Mouse (Mus musculus) cerebellum, adult 2 months (tissue): ENCODE measurements around the gene Gm20604. TPM values are rescaled to one million over a fixed set of nuclear protein-coding genes. Genes with fewer than 3 reads are reported as not detected.

ENCODE experiments used
- DNase-seq, 2 experiments: peaks; one replicate each; pipeline ENCODE4 v3.0.0; 2021
- H3K27ac ChIP-seq: fragments of 200-500 bp; 2 replicates; pipeline ENCODE4 v1.5.1; 2012; ENCODE audit warnings: low read length, control low read depth, inconsistent platforms; ENCODE audit not compliant: insufficient read depth
- H3K27me3 ChIP-seq: fragments of 200-500 bp; 2 replicates; pipeline ENCODE4 v1.6.1; 2012; ENCODE audit warnings: inconsistent platforms, mild to moderate bottlenecking, low read length, moderate library complexity; ENCODE audit not compliant: control insufficient read depth, insufficient read depth
- H3K4me1 ChIP-seq: fragments of 200-500 bp; 2 replicates; pipeline ENCODE4 v1.6.1; 2011; ENCODE audit warnings: low read length; ENCODE audit not compliant: control insufficient read depth, insufficient read depth
- H3K4me3 ChIP-seq: fragments of 200-500 bp; replicated peaks from 2 replicates; pipeline ENCODE3; 2011; ENCODE audit warnings: mild to moderate bottlenecking, low read depth, low read length, control low read depth; ENCODE audit not compliant: insufficient read depth
- CTCF ChIP-seq: fragments of 200-500 bp; IDR thresholded peaks from 2 replicates; pipeline ENCODE4 v1.5.1; 2011; ENCODE audit warnings: low read depth, mild to moderate bottlenecking, control low read depth, low read length, moderate library complexity, borderline replicate concordance; ENCODE audit not compliant: insufficient read depth
- POLR2A ChIP-seq: fragments of 200-500 bp; IDR thresholded peaks from 2 replicates; pipeline ENCODE4 v1.6.1; 2011; ENCODE audit warnings: low read length, control low read depth, borderline replicate concordance; ENCODE audit not compliant: insufficient read depth
- WGBS: fragments of 180-500 bp; shearing (Covaris S2); methylation state at CpG from one replicate; pipeline ENCODE4 v1.1.7; 2018; 5-methylcytosine and 5-hydroxymethylcytosine counted together
- polyA plus RNA-seq: library from polyadenylated mRNA; depleted of rRNA; stranded (reverse); fragments of >200 nt; gene quantifications from 2 replicates; pipeline ENCODE4 v1.2.3, GENCODE M21; 2012

Gene Gm20604
- polyA plus RNA-seq, 1 experiment: 28.7 TPM

GRCm38 (mm10) chr12:102740285-102740684 lies 18.2 kb downstream of the Gm20604 start:
- H3K4me3 ChIP-seq: no peak overlapping the region
- no peaks in the 10 kb centered on the region; the same call in 1 of the 2 replicates for H3K4me1 ChIP-seq
- 60% methylated on average over 3 of the region's 3 CpGs for WGBS
- TF ChIP-seq POLR2A (no peak), CTCF (peak; percentile 34; the same call in 1 of the 2 replicates)
- no peak overlapping the region for H3K27ac ChIP-seq
- H3K27me3 ChIP-seq: no peaks in the 10 kb centered on the region
- peak; percentile 25 to 36 for DNase-seq

- Histone ChIP-seq H3K27me3 (no peaks in the 10 kb centered on the region), H3K4me3 (no peak overlapping the region), H3K4me1 (no peaks in the 10 kb centered on the region; the same call in 1 of the 2 replicates), H3K27ac (no peak overlapping the region)
- 64% methylated on average over 5 of the region's 5 CpGs for WGBS
- TF ChIP-seq CTCF: no peak
- TF ChIP-seq POLR2A: no peak
- no peak for DNase-seq
These were observed 19.4 kb downstream of the Gm20604 start for GRCm38 (mm10) chr12:102739096-102739495.

GRCm38 (mm10) chr12:102733381-102733780 lies 25.1 kb downstream of the Gm20604 start:
- TF ChIP-seq POLR2A (no peak), CTCF (peak; percentile 59)
- peak in 1 of 2 experiments; percentile 38 for DNase-seq

GRCm38 (mm10) chr12:102730798-102731619 lies 27.5 kb downstream of the Gm20604 start:
- DNase-seq: no peak
- Histone ChIP-seq H3K4me1 (no peaks in the 10 kb centered on the region), H3K4me3 (peak overlapping the region; percentile 46), H3K27ac (no peak overlapping the region), H3K27me3 (no peaks in the 10 kb centered on the region)
- no peak for TF ChIP-seq CTCF
- TF ChIP-seq POLR2A: no peak
- 40% methylated on average over 16 of the region's 16 CpGs for WGBS

More at GRCm38 (mm10) chr12:102733381-102733780, 25.1 kb downstream of the Gm20604 start:
- H3K4me3 ChIP-seq: no peak overlapping the region
- 20% methylated on average over 4 of the region's 5 CpGs for WGBS
- no peaks in the 10 kb centered on the region for H3K27me3 ChIP-seq
- no peak overlapping the region for H3K27ac ChIP-seq
- no peaks in the 10 kb centered on the region for H3K4me1 ChIP-seq

- 42% methylated on average over 26 of the region's 26 CpGs for WGBS
- Histone ChIP-seq H3K27ac (no peak overlapping the region), H3K4me1 (no peaks in the 10 kb centered on the region), H3K4me3 (peak overlapping the region; percentile 46), H3K27me3 (no peaks in the 10 kb centered on the region)
- peak; percentile 74 to 85 for DNase-seq
- TF ChIP-seq CTCF (no peak), POLR2A (0 out of 2 replicates have a peak, but pooled peaks have one; percentile 21)
These were observed 28.3 kb downstream of the Gm20604 start for GRCm38 (mm10) chr12:102729855-102730797.

DNA sequence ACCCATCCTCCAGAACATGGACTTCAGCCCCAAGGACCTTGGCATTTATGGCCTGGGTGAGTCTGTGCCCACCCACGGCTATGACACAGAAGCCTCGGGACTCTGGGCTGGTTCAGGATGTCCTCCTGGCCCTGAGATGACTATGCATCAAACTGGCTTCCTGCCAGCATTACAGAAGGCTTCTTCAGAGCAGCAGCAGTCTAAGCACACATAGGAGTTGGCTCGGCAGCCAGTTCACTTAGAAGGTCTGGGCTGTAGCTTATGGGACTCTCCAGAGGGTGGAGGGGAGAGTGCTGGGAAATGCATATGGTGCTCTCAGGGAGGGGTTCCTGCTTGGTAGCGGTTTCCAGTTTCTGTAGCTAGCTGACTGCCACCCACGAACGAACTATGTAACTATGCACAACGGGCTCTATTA lies 32.7 kb downstream of the Gm20604 start:
- H3K27ac ChIP-seq: no peak overlapping the region
- WGBS: 30% methylated on average over 7 of the region's 7 CpGs
- no peak overlapping the region for H3K4me3 ChIP-seq
- no peaks in the 10 kb centered on the region for H3K4me1 ChIP-seq
- no peak for TF ChIP-seq CTCF
- no peak for TF ChIP-seq POLR2A
- no peaks in the 10 kb centered on the region for H3K27me3 ChIP-seq
- DNase-seq: peak; percentile 14 to 38

- no peaks in the 10 kb centered on the region for H3K27me3 ChIP-seq
- 87% methylated on average over 6 of the region's 6 CpGs for WGBS
- no peak overlapping the region for H3K27ac ChIP-seq
- no peak for DNase-seq
- TF ChIP-seq POLR2A: no peak
- no peak for TF ChIP-seq CTCF
- H3K4me1 ChIP-seq: no peaks in the 10 kb centered on the region
- H3K4me3 ChIP-seq: no peak overlapping the region
These were observed 33.3 kb downstream of the Gm20604 start for GRCm38 (mm10) chr12:102725146-102725545.

DNA sequence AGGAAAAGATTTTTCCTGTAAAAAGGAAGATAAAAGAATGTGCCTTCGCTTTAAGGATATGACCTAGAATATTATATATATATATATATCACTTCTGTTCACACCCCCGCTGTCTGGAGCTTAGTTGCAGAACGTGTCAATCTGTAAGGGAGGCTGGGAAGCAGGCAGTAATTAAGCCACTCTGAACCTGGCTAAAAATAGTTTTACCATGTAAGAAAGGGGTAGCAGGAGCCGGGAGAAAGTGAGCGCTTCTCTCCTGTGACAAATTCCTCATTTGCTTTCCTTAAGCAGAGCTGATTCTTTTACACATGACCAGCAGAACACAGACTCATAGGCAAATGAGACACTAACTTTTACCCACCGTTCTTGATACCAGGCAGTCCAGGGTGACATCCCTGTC lies 34.6 kb downstream of the Gm20604 start:
- 77% methylated on average over 6 of the region's 6 CpGs for WGBS
- TF ChIP-seq POLR2A (no peak), CTCF (no peak)
- Histone ChIP-seq H3K27me3 (no peaks in the 10 kb centered on the region), H3K4me1 (no peaks in the 10 kb centered on the region), H3K4me3 (no peak overlapping the region), H3K27ac (no peak overlapping the region)
- DNase-seq: no peak
